ENCODE assay signal across 10 mouse cellular contexts in genomic region chr7:113909161-113909825, GRCm38 (mm10).
DNase-seq lines count a peak whose midpoint lies in the region; ATAC-seq lines count a peak whose summit lies in the region.
"Had no signal": no experiment of that assay in that cellular context is flagged by ENCODE, and none has a peak within 500 bp of the region (broad histone marks: within the 10 kb centered on the region; RNA-seq: fewer than 3 reads in every experiment).

No protein-coding gene starts in this region.

- H3K4me1 ChIP-seq in hindbrain, embryonic 10.5 days (replicated peaks) = peaks cover 20% of the 10 kb centered on the region
- no peaks in the 10 kb centered on the region for H3K4me1 ChIP-seq in hindbrain, embryonic 14.5 days (replicated peaks; ENCODE audit: control insufficient read depth, insufficient read depth, low read length)
- peaks cover 7% of the 10 kb centered on the region for H3K4me1 ChIP-seq in heart, embryonic 12.5 days (replicated peaks)
- peaks cover 17% of the 10 kb centered on the region for H3K4me1 ChIP-seq in limb, embryonic 10.5 days

- no peak for ATAC-seq in hindbrain, embryonic 14.5 days (ENCODE audit: low FRiP score)
- ATAC-seq in heart, embryonic 12.5 days (ENCODE audit: insufficient number of reproducible peaks, low FRiP score) = peak; percentile 63; the same call in 1 of the 2 replicates
- no peak for ATAC-seq in erythroid progenitor cell, adult 5-6 weeks (replicated peaks; ENCODE audit: low FRiP score, poor library complexity, severe bottlenecking)

- H3K36me3 ChIP-seq in hindbrain, embryonic 10.5 days = no peaks in the 10 kb centered on the region
- H3K36me3 ChIP-seq in hindbrain, embryonic 14.5 days (replicated peaks; ENCODE audit: control insufficient read depth, insufficient read depth) = no peaks in the 10 kb centered on the region
- no peaks in the 10 kb centered on the region for H3K36me3 ChIP-seq in heart, embryonic 12.5 days
- no peaks in the 10 kb centered on the region for H3K36me3 ChIP-seq in limb, embryonic 10.5 days
- H3K36me3 ChIP-seq: limb, embryonic 15.5 days had no signal

- H3K27ac ChIP-seq in hindbrain, embryonic 10.5 days = no peak overlapping the region
- no peak overlapping the region for H3K27ac ChIP-seq in hindbrain, embryonic 14.5 days
- H3K27ac ChIP-seq in heart, embryonic 12.5 days (ENCODE audit: poor library complexity, severe bottlenecking) = no peak overlapping the region
- H3K27ac ChIP-seq in limb, embryonic 10.5 days = 0 out of 2 replicates have a peak overlapping the region, but pooled peaks have one; percentile 4
- H3K27ac ChIP-seq: limb, embryonic 15.5 days had no signal

- H3K4me3 ChIP-seq in hindbrain, embryonic 10.5 days = no peak overlapping the region
- no peak overlapping the region for H3K4me3 ChIP-seq in hindbrain, embryonic 14.5 days (replicated peaks; ENCODE audit: low read length)
- no peak overlapping the region for H3K4me3 ChIP-seq in heart, embryonic 12.5 days
- no peak overlapping the region for H3K4me3 ChIP-seq in limb, embryonic 10.5 days
- H3K4me3 ChIP-seq: erythroblast, embryonic 14.5 days; limb, embryonic 15.5 days had no signal

- no peak overlapping the region for H3K4me2 ChIP-seq in hindbrain, embryonic 14.5 days (replicated peaks)
- H3K4me2 ChIP-seq in heart, embryonic 12.5 days = no peak overlapping the region
- H3K4me2 ChIP-seq: limb, embryonic 15.5 days had no signal

- H3K9me3 ChIP-seq in hindbrain, embryonic 10.5 days = no peaks in the 10 kb centered on the region
- H3K9me3 ChIP-seq in hindbrain, embryonic 14.5 days (ENCODE audit: control insufficient read depth, low read length) = no peaks in the 10 kb centered on the region
- no peaks in the 10 kb centered on the region for H3K9me3 ChIP-seq in heart, embryonic 12.5 days (replicated peaks)
- H3K9me3 ChIP-seq in limb, embryonic 10.5 days (replicated peaks) = no peaks in the 10 kb centered on the region
- H3K9me3 ChIP-seq: limb, embryonic 15.5 days had no signal

- H3K27me3 ChIP-seq in hindbrain, embryonic 10.5 days (ENCODE audit: insufficient read depth, poor library complexity, severe bottlenecking) = no peaks in the 10 kb centered on the region
- no peaks in the 10 kb centered on the region for H3K27me3 ChIP-seq in hindbrain, embryonic 14.5 days (ENCODE audit: control insufficient read depth, insufficient read depth, low read length)
- no peaks in the 10 kb centered on the region for H3K27me3 ChIP-seq in heart, embryonic 12.5 days (replicated peaks)
- no peaks in the 10 kb centered on the region for H3K27me3 ChIP-seq in limb, embryonic 10.5 days (ENCODE audit: low read depth, poor library complexity, severe bottlenecking)
- H3K27me3 ChIP-seq: limb, embryonic 15.5 days had no signal

- peak; percentile 20 for DNase-seq in hindbrain, embryonic 10.5 days (ENCODE audit: low spot score)
- DNase-seq in hindbrain, embryonic 14.5 days (ENCODE audit: low spot score) = no peak
- DNase-seq in ZHBTc4 (ENCODE audit: low read depth, low spot score) = peak; percentile 32
- peak; percentile 31 for DNase-seq in limb, embryonic 10.5 days (ENCODE audit: low spot score)
- no peak for DNase-seq in urinary bladder, postnatal 25 days (ENCODE audit: low spot score)
- DNase-seq in urinary bladder, postnatal 10 days (ENCODE audit: low spot score) = no peak

- 33% methylated on average over 12 of the region's 12 CpGs for WGBS in hindbrain, embryonic 10.5 days
- 34% methylated on average over 12 of the region's 12 CpGs for WGBS in hindbrain, embryonic 14.5 days
- 36% methylated on average over 12 of the region's 12 CpGs for WGBS in heart, embryonic 12.5 days
- WGBS in limb, embryonic 10.5 days = 21% methylated on average over 12 of the region's 12 CpGs

- no peak overlapping the region for H3K9ac ChIP-seq in hindbrain, embryonic 14.5 days
- H3K9ac ChIP-seq in heart, embryonic 12.5 days = no peak overlapping the region
- H3K9ac ChIP-seq: limb, embryonic 15.5 days had no signal

Comparison
In these comparisons a context has a peak if more than half of its experiments do, and no peak if none do; other contexts are left out.
1. DNase-seq: peak in hindbrain, embryonic 10.5 days (single experiment), ZHBTc4 (single experiment) and limb, embryonic 10.5 days (single experiment); none in hindbrain, embryonic 14.5 days (single experiment), urinary bladder, postnatal 25 days (single experiment) and urinary bladder, postnatal 10 days (single experiment).